Mouse (Mus musculus) lung, adult 2 months (tissue): ENCODE measurements around the gene Tmem120b.

Source experiments
- CTCF ChIP-seq: fragments of 200-500 bp; IDR thresholded peaks from 2 replicates; pipeline ENCODE4 v1.5.1; 2011; ENCODE audit warnings: mild to moderate bottlenecking, low read length, control low read depth; ENCODE audit not compliant: insufficient read depth
- POLR2A ChIP-seq: fragments of 200-500 bp; IDR thresholded peaks from 2 replicates; pipeline ENCODE4 v1.6.1; 2011; ENCODE audit warnings: low read depth, mild to moderate bottlenecking, control low read depth, low read length, borderline replicate concordance; ENCODE audit errors: extremely low read depth

GRCm38 (mm10) chr5:123110296-123110721 lies 42.1 kb downstream of the Tmem120b start:
- TF ChIP-seq POLR2A: no peak
- TF ChIP-seq CTCF: no peak
